Mouse (Mus musculus) midbrain, embryonic 16.5 days (tissue): ENCODE results near the gene Slc2a1. TPM values are rescaled to one million over a fixed set of nuclear protein-coding genes. Genes with fewer than 3 reads are reported as not detected.
A peak's percentile ranks its signal among the peaks of the same experiment; 100 is the strongest.

Experiments used
- ATAC-seq: fragments of 200-750 bp; cut with Nextera tagmentation; 2 replicates; pipeline ENCODE4 v1.8.0; 2017; ENCODE audit warnings: moderate TSS enrichment
- H3K27ac ChIP-seq: fragments of 300-500 bp; sonication (generic); 2 replicates; pipeline ENCODE4 v1.5.1; 2014; ENCODE audit warnings: mild to moderate bottlenecking, low read length, mixed read lengths
- H3K27me3 ChIP-seq: fragments of 300-500 bp; sonication (generic); 2 replicates; pipeline ENCODE4 v1.6.1; 2014; ENCODE audit warnings: low read depth, low read length, mixed read lengths; ENCODE audit not compliant: control insufficient read depth, insufficient read depth
- H3K36me3 ChIP-seq: fragments of 300-500 bp; sonication (generic); 2 replicates; pipeline ENCODE4 v1.6.1; 2014; ENCODE audit warnings: mild to moderate bottlenecking, low read length, moderate library complexity, mixed read lengths; ENCODE audit not compliant: control insufficient read depth, insufficient read depth
- H3K4me1 ChIP-seq: fragments of 300-500 bp; sonication (generic); 2 replicates; pipeline ENCODE4 v1.6.1; 2014; ENCODE audit warnings: mild to moderate bottlenecking, low read length, mixed read lengths; ENCODE audit not compliant: control insufficient read depth, insufficient read depth
- H3K4me2 ChIP-seq: fragments of 300-500 bp; sonication (generic); 2 replicates; pipeline ENCODE4 v1.6.1; 2014; ENCODE audit warnings: mild to moderate bottlenecking, low read length, mixed read lengths
- H3K4me3 ChIP-seq: fragments of 300-500 bp; sonication (generic); 2 replicates; pipeline ENCODE4 v1.5.1; 2014; ENCODE audit warnings: low read depth, mild to moderate bottlenecking, low read length, moderate library complexity, mixed read lengths
- H3K9ac ChIP-seq: fragments of 300-500 bp; sonication (generic); 2 replicates; pipeline ENCODE4 v1.6.1; 2014; ENCODE audit warnings: low read depth, low read length, mixed read lengths
- H3K9me3 ChIP-seq: fragments of 300-500 bp; sonication (generic); replicated peaks from 2 replicates; pipeline ENCODE4 v1.6.1; 2014; ENCODE audit warnings: mild to moderate bottlenecking, low read length, mixed read lengths; ENCODE audit not compliant: control insufficient read depth, poor library complexity, severe bottlenecking
- WGBS: fragments of 180-500 bp; shearing (Covaris S2); extraction: QIAGEN DNeasy Blood & Tissue Kit; methylation state at CpG from one replicate; pipeline ENCODE4 v1.1.7; 2014; 5-methylcytosine and 5-hydroxymethylcytosine counted together
- polyA plus RNA-seq: library from polyadenylated mRNA; unstranded; fragments of >200 nt; fragmentation: Nextera tagmentation; extraction: Ambion mirVana; gene quantifications from 2 replicates; pipeline ENCODE4 v1.2.1, GENCODE M21; 2015

The Slc2a1 gene
- polyA plus RNA-seq, 1 experiment from 2014 or later = 90.7 TPM

- Histone ChIP-seq H3K27ac (no peak overlapping the region), H3K9ac (no peak overlapping the region), H3K9me3 (no peaks in the 10 kb centered on the region), H3K4me1 (peaks cover 7% of the 10 kb centered on the region), H3K27me3 (no peaks in the 10 kb centered on the region), H3K4me3 (no peak overlapping the region), H3K4me2 (no peak overlapping the region), H3K36me3 (peaks cover 16% of the 10 kb centered on the region; the same call in 1 of the 2 replicates)
- 91% methylated on average over 13 of the region's 13 CpGs for WGBS
- no peak for ATAC-seq
Observed at GRCm38 (mm10) chr4:119133306-119133705, 24.8 kb downstream of the Slc2a1 start.

GRCm38 (mm10) chr4:119133860-119134259 is 25.3 kb downstream of the Slc2a1 start:
- Histone ChIP-seq H3K4me3 (no peak overlapping the region), H3K36me3 (peaks cover 16% of the 10 kb centered on the region; the same call in 1 of the 2 replicates), H3K4me1 (peaks cover 10% of the 10 kb centered on the region), H3K9ac (no peak overlapping the region), H3K4me2 (no peak overlapping the region), H3K27ac (no peak overlapping the region), H3K9me3 (no peaks in the 10 kb centered on the region), H3K27me3 (no peaks in the 10 kb centered on the region)
- WGBS = 93% methylated on average over 13 of the region's 13 CpGs
- ATAC-seq = no peak

GRCm38 (mm10) chr4:119137313-119137712 is 28.8 kb downstream of the Slc2a1 start:
- H3K27ac ChIP-seq = 0 out of 2 replicates have a peak overlapping the region, but pooled peaks have one; percentile 65

GRCm38 (mm10) chr4:119138171-119138570 is 29.7 kb downstream of the Slc2a1 start:
- no peaks in the 10 kb centered on the region for H3K27me3 ChIP-seq
- peak overlapping the region; percentile 68 for H3K4me2 ChIP-seq
- H3K9me3 ChIP-seq = no peaks in the 10 kb centered on the region
- peak overlapping the region; percentile 33 for H3K4me3 ChIP-seq
- peak overlapping the region; percentile 65 for H3K27ac ChIP-seq
- H3K9ac ChIP-seq = peak overlapping the region; percentile 62
- ATAC-seq = peak; percentile 91
- peaks cover 10% of the 10 kb centered on the region for H3K4me1 ChIP-seq
- WGBS = 9% methylated on average over 18 of the region's 18 CpGs
- H3K36me3 ChIP-seq = peaks cover 14% of the 10 kb centered on the region; the same call in 1 of the 2 replicates

More at GRCm38 (mm10) chr4:119137313-119137712, 28.8 kb downstream of the Slc2a1 start:
- no peak overlapping the region for H3K4me3 ChIP-seq
- H3K9me3 ChIP-seq = no peaks in the 10 kb centered on the region
- WGBS = 60% methylated on average over 8 of the region's 8 CpGs
- H3K27me3 ChIP-seq = no peaks in the 10 kb centered on the region
- no peak overlapping the region for H3K9ac ChIP-seq
- H3K4me2 ChIP-seq = no peak overlapping the region
- H3K4me1 ChIP-seq = peaks cover 10% of the 10 kb centered on the region
- peaks cover 16% of the 10 kb centered on the region; the same call in 1 of the 2 replicates for H3K36me3 ChIP-seq
- no peak for ATAC-seq

GRCm38 (mm10) chr4:119138776-119139175 is 30.3 kb downstream of the Slc2a1 start:
- Histone ChIP-seq H3K4me3 (peak overlapping the region; percentile 33), H3K4me1 (peaks cover 10% of the 10 kb centered on the region), H3K27me3 (no peaks in the 10 kb centered on the region), H3K4me2 (peak overlapping the region; percentile 68), H3K9ac (peak overlapping the region; percentile 62; the same call in 1 of the 2 replicates), H3K27ac (peak overlapping the region; percentile 65; the same call in 1 of the 2 replicates), H3K9me3 (no peaks in the 10 kb centered on the region), H3K36me3 (peaks cover 12% of the 10 kb centered on the region; the same call in 1 of the 2 replicates)
- 38% methylated on average over 8 of the region's 8 CpGs for WGBS
- ATAC-seq = 0 out of 2 replicates have a peak, but pooled peaks have one; percentile 12

- 47% methylated on average over 3 of the region's 3 CpGs for WGBS
- H3K4me3 ChIP-seq = no peak overlapping the region
- no peak overlapping the region for H3K27ac ChIP-seq
- H3K4me1 ChIP-seq = peaks cover 10% of the 10 kb centered on the region
- peaks cover 6% of the 10 kb centered on the region; the same call in 1 of the 2 replicates for H3K36me3 ChIP-seq
- no peak for ATAC-seq
- H3K9me3 ChIP-seq = no peaks in the 10 kb centered on the region
- H3K4me2 ChIP-seq = no peak overlapping the region
- no peaks in the 10 kb centered on the region for H3K27me3 ChIP-seq
- no peak overlapping the region for H3K9ac ChIP-seq
Observed at GRCm38 (mm10) chr4:119140126-119140525, 31.6 kb downstream of the Slc2a1 start.

GRCm38 (mm10) chr4:119141191-119141590 is 32.7 kb downstream of the Slc2a1 start:
- WGBS = 51% methylated on average over 10 of the region's 10 CpGs

GRCm38 (mm10) chr4:119142230-119142871 is 33.8 kb downstream of the Slc2a1 start:
- Histone ChIP-seq H3K4me2 (peak overlapping the region; percentile 53), H3K4me3 (peak overlapping the region; percentile 27), H3K9ac (peak overlapping the region; percentile 43), H3K4me1 (peaks cover 10% of the 10 kb centered on the region), H3K27ac (peak overlapping the region; percentile 76), H3K9me3 (no peaks in the 10 kb centered on the region), H3K27me3 (no peaks in the 10 kb centered on the region), H3K36me3 (no peaks in the 10 kb centered on the region)
- WGBS = 28% methylated on average over 24 of the region's 24 CpGs
- peak; percentile 70 for ATAC-seq

More at GRCm38 (mm10) chr4:119141191-119141590, 32.7 kb downstream of the Slc2a1 start:
- ATAC-seq = no peak
- no peak overlapping the region for H3K4me3 ChIP-seq
- H3K9me3 ChIP-seq = no peaks in the 10 kb centered on the region
- peaks cover 10% of the 10 kb centered on the region for H3K4me1 ChIP-seq
- no peak overlapping the region for H3K4me2 ChIP-seq
- no peak overlapping the region for H3K27ac ChIP-seq
- peaks cover 2% of the 10 kb centered on the region; the same call in 1 of the 2 replicates for H3K36me3 ChIP-seq
- H3K9ac ChIP-seq = no peak overlapping the region
- H3K27me3 ChIP-seq = no peaks in the 10 kb centered on the region

GRCm38 (mm10) chr4:119146816-119147215 is 38.3 kb downstream of the Slc2a1 start:
- H3K9ac ChIP-seq = no peak overlapping the region
- H3K36me3 ChIP-seq = no peaks in the 10 kb centered on the region
- ATAC-seq = no peak
- no peaks in the 10 kb centered on the region for H3K9me3 ChIP-seq
- no peak overlapping the region for H3K4me3 ChIP-seq
- H3K4me2 ChIP-seq = no peak overlapping the region
- H3K4me1 ChIP-seq = no peaks in the 10 kb centered on the region
- no peaks in the 10 kb centered on the region for H3K27me3 ChIP-seq
- 87% methylated on average over 7 of the region's 7 CpGs for WGBS
- no peak overlapping the region for H3K27ac ChIP-seq
